In the genomic region with DNA sequence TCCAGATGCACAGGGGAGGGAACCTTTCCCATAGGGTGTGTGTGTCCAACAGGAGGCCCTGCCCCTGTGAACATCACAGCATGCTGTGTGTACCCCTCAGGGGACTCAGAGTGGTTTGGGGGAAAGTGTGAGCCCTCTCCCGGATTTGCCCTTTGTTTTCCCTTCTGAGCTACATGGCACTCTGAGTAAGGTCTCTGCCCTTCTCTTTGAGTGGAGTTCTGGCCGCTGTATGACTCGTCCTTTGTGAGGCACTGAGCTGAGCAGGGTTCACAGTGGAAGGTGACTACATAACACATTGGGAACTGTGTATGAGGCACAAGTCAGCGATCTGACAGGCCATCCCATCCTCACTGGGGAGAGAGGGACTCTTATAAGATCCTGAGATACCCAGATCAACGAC, we compare ENCODE assay signal across 14 mouse cellular contexts. TPM values are rescaled to one million over a fixed set of nuclear protein-coding genes. Genes with fewer than 3 reads are reported as not detected.
DNase-seq lines count a peak whose midpoint lies in the region; ATAC-seq lines count a peak whose summit lies in the region.
"Had no signal": no experiment of that assay in that cellular context is flagged by ENCODE, and none has a peak within 500 bp of the region (broad histone marks: within the 10 kb centered on the region; RNA-seq: fewer than 3 reads in every experiment).

No protein-coding gene starts in this region.

- no peak for ATAC-seq in heart, embryonic 12.5 days (ENCODE audit: insufficient number of reproducible peaks, low FRiP score)
- no peak for ATAC-seq in embryonic facial prominence, embryonic 14.5 days (ENCODE audit: low read depth)
- no peak for ATAC-seq in limb, embryonic 13.5 days (ENCODE audit: low FRiP score, low read depth)
- no peak for ATAC-seq in frontal cortex, adult (ENCODE audit: low TSS enrichment)
- no peak for ATAC-seq in inflammation-experienced regulatory T-cells, adult 6 months

- H3K36me3 ChIP-seq in heart, embryonic 12.5 days = peaks cover 40% of the 10 kb centered on the region
- peaks cover 30% of the 10 kb centered on the region for H3K36me3 ChIP-seq in embryonic facial prominence, embryonic 14.5 days (ENCODE audit: control insufficient read depth, insufficient read depth, low read length)
- peaks cover 38% of the 10 kb centered on the region for H3K36me3 ChIP-seq in limb, embryonic 13.5 days

- H3K27me3 ChIP-seq in heart, embryonic 12.5 days (replicated peaks) = no peaks in the 10 kb centered on the region
- H3K27me3 ChIP-seq in embryonic facial prominence, embryonic 14.5 days (replicated peaks; ENCODE audit: control insufficient read depth, insufficient read depth, low read length) = no peaks in the 10 kb centered on the region
- no peaks in the 10 kb centered on the region for H3K27me3 ChIP-seq in limb, embryonic 13.5 days
- H3K27me3 ChIP-seq: Patski had no signal

- peaks cover 39% of the 10 kb centered on the region for H3K4me1 ChIP-seq in heart, embryonic 12.5 days (replicated peaks)
- peaks cover 17% of the 10 kb centered on the region for H3K4me1 ChIP-seq in embryonic facial prominence, embryonic 14.5 days (ENCODE audit: control insufficient read depth, insufficient read depth, low read length)
- peaks cover 55% of the 10 kb centered on the region for H3K4me1 ChIP-seq in limb, embryonic 13.5 days

- H3K9me3 ChIP-seq in heart, embryonic 12.5 days (replicated peaks) = no peaks in the 10 kb centered on the region
- no peaks in the 10 kb centered on the region for H3K9me3 ChIP-seq in embryonic facial prominence, embryonic 14.5 days (ENCODE audit: control insufficient read depth, low read length)
- H3K9me3 ChIP-seq in limb, embryonic 13.5 days = peaks cover 7% of the 10 kb centered on the region; the same call in 1 of the 2 replicates

- H3K27ac ChIP-seq in heart, embryonic 12.5 days (ENCODE audit: poor library complexity, severe bottlenecking) = peak overlapping the region; percentile 33; the same call in 1 of the 2 replicates
- H3K27ac ChIP-seq in embryonic facial prominence, embryonic 14.5 days (replicated peaks; ENCODE audit: low read depth, low read length) = peak overlapping the region; percentile 67
- H3K27ac ChIP-seq in limb, embryonic 13.5 days = peak overlapping the region; percentile 70; the same call in 1 of the 2 replicates

- no peak overlapping the region for H3K9ac ChIP-seq in heart, embryonic 12.5 days
- H3K9ac ChIP-seq in embryonic facial prominence, embryonic 14.5 days (ENCODE audit: low read depth, low read length) = no peak overlapping the region
- H3K9ac ChIP-seq in limb, embryonic 13.5 days = no peak overlapping the region; the same call in 1 of the 2 replicates

- no peak overlapping the region for H3K4me3 ChIP-seq in heart, embryonic 12.5 days
- no peak overlapping the region for H3K4me3 ChIP-seq in embryonic facial prominence, embryonic 14.5 days (ENCODE audit: low read depth, low read length)
- H3K4me3 ChIP-seq in limb, embryonic 13.5 days = no peak overlapping the region
- H3K4me3 ChIP-seq: erythroblast, embryonic 14.5 days had no signal

- DNase-seq in heart, adult 9 months (ENCODE audit: low spot score in 2 of 2) = no peak
- peak; percentile 44 for DNase-seq in kidney, adult 9 months
- no peak for DNase-seq in kidney, adult 11 months
- DNase-seq in embryonic facial prominence, embryonic 14.5 days (ENCODE audit: low spot score) = no peak
- DNase-seq: cerebellum, postnatal 36 days; layer of hippocampus, adult 9-11 months; lung, adult 18-20 months; right cerebral cortex, adult 18-20 months had no signal

- H3K4me2 ChIP-seq in heart, embryonic 12.5 days = no peak overlapping the region
- H3K4me2 ChIP-seq in embryonic facial prominence, embryonic 14.5 days (ENCODE audit: low read depth, low read length) = no peak overlapping the region
- no peak overlapping the region for H3K4me2 ChIP-seq in limb, embryonic 13.5 days (replicated peaks)

- 54% methylated on average over 5 of the region's 5 CpGs for WGBS in heart, embryonic 12.5 days
- WGBS in embryonic facial prominence, embryonic 14.5 days = 62% methylated on average over 5 of the region's 5 CpGs
- WGBS in limb, embryonic 13.5 days = 68% methylated on average over 5 of the region's 5 CpGs

RNA-seq across cellular contexts. Expression of gene Atp1a1, which starts 31.5 kb away (rescaled TPM):
- 277 and 294 TPM in 2 replicates for polyA plus RNA-seq in heart, embryonic 12.5 days (2016; fragmentation: Nextera tagmentation; extraction: Ambion mirVana)
- 153 and 162 TPM in 2 replicates for polyA plus RNA-seq in embryonic facial prominence, embryonic 14.5 days (2014; fragmentation: Nextera tagmentation; extraction: Ambion mirVana)
- polyA plus RNA-seq in limb, embryonic 13.5 days (2015; fragmentation: Nextera tagmentation; extraction: Ambion mirVana) = 59.6 and 63.5 TPM in 2 replicates
- 10 to 100 TPM in 2 of 3 experiments, 1 to 10 TPM in 1; 9.7 to 26.3 (median 14.9) TPM for polyA plus RNA-seq in inflammation-experienced regulatory T-cells, adult 6 months (2017; shearing (Covaris generic))
